Comparison of ENCODE assay signal across 9 mouse cellular contexts in the genomic region with DNA sequence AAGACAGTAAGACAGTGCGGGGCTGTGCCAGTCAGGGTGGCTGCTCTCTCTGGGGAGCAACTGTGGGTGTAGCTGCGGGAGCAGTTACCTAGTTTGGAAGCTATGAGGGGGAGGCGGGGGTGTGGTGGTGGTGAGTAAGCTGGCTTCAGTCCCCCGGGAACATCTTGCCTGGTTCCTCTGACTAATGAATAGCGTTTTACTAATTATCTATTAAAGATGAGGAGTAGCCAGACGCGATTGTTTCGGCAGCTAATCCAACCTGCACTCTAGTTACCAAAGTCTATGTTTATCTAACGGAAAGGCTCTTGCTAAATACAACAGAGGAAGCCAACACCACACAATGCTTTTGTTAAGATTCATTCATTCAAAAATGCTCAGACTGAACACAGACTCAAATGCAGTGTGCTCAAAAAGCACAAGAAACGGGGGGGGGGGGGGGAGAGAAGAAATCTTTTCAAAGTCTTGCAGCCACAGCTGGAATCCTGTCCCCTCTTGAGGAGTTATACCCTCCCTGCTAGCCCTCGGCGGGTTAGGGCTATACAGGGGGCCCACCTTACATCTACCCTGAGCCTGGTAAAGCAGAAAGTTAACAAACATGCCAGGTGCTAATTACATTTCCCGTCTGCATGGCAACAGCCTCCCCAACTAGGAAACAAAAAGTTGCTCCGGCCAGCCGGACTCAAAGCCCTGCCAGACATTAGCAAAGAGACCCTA. TPM values are rescaled to one million over a fixed set of nuclear protein-coding genes. Genes with fewer than 3 reads are reported as not detected.
DNase-seq lines count a peak whose midpoint lies in the region; ATAC-seq and TF ChIP-seq lines count a peak whose summit lies in the region.
"Had no signal": no experiment of that assay in that cellular context is flagged by ENCODE, and none has a peak within 500 bp of the region (broad histone marks: within the 10 kb centered on the region; RNA-seq: fewer than 3 reads in every experiment).

No protein-coding gene starts in this region.

- TF ChIP-seq CTCF in small intestine, adult 2 months (IDR thresholded peaks at IDR 0.05; ENCODE audit: extremely low read depth, insufficient read length, insufficient replicate concordance, low read depth, low read length): no peak

- ATAC-seq in heart, embryonic 15.5 days (replicated peaks; ENCODE audit: insufficient number of reproducible peaks, insufficient read depth, low FRiP score, low read depth): no peak
- ATAC-seq in liver, embryonic 11.5 days (replicated peaks; ENCODE audit: low FRiP score): 0 out of 2 replicates have a peak, but pooled peaks have one; percentile 2

- H3K4me1 ChIP-seq in heart, embryonic 15.5 days (replicated peaks): peaks cover 13% of the 10 kb centered on the region
- peaks cover 5% of the 10 kb centered on the region; the same call in 1 of the 2 replicates for H3K4me1 ChIP-seq in liver, embryonic 11.5 days (replicated peaks; ENCODE audit: control insufficient read depth, insufficient read depth, low read length)
- H3K4me1 ChIP-seq in small intestine, adult 2 months (ENCODE audit: control insufficient read depth, insufficient read depth, insufficient read length, low read length): no peaks in the 10 kb centered on the region

- intact Hi-C loops in gastrocnemius, postnatal 14 days (cut with DNase I; ENCODE audit: low total_unique reads): no loop called here

- 5% methylated on average over 15 of the region's 15 CpGs for WGBS in heart, embryonic 15.5 days
- 10% methylated on average over 15 of the region's 15 CpGs for WGBS in liver, embryonic 11.5 days
- WGBS in small intestine, adult 2 months: 6% methylated on average over 15 of the region's 15 CpGs

- H3K9ac ChIP-seq in heart, embryonic 15.5 days: peak overlapping the region; percentile 74
- peak overlapping the region; percentile 72 for H3K9ac ChIP-seq in liver, embryonic 11.5 days (ENCODE audit: low read depth, low read length)

- H3K27me3 ChIP-seq in heart, embryonic 15.5 days: 0 out of 2 replicates have a peak, but pooled peaks cover 5% of the 10 kb centered on the region
- H3K27me3 ChIP-seq in liver, embryonic 11.5 days (replicated peaks; ENCODE audit: control insufficient read depth, insufficient read depth, low read length): no peaks in the 10 kb centered on the region
- H3K27me3 ChIP-seq in small intestine, adult 2 months (ENCODE audit: control insufficient read depth, insufficient read depth, low read length): no peaks in the 10 kb centered on the region

- peak; percentile 7 for DNase-seq in embryo, embryonic 10.5 days (ENCODE audit: low spot score)
- no peak for DNase-seq in embryo, embryonic 10 days (ENCODE audit: low spot score)
- peak; percentile 80 for DNase-seq in right cerebral cortex, adult 18-20 months
- no peak for DNase-seq in right cerebral cortex, postnatal 4 days
- DNase-seq in liver, embryonic 11.5 days (ENCODE audit: low spot score): no peak
- DNase-seq in gastrocnemius, postnatal 14 days: no peak

- H3K36me3 ChIP-seq in heart, embryonic 15.5 days: peaks cover 3% of the 10 kb centered on the region; the same call in 1 of the 2 replicates
- H3K36me3 ChIP-seq in liver, embryonic 11.5 days (ENCODE audit: control insufficient read depth, insufficient read depth, low read length): 0 out of 2 replicates have a peak, but pooled peaks cover 4% of the 10 kb centered on the region
- no peaks in the 10 kb centered on the region for H3K36me3 ChIP-seq in small intestine, adult 2 months (ENCODE audit: control insufficient read depth, insufficient read depth, low read length)

- no peaks in the 10 kb centered on the region for H3K9me3 ChIP-seq in heart, embryonic 15.5 days (replicated peaks)
- no peaks in the 10 kb centered on the region for H3K9me3 ChIP-seq in liver, embryonic 11.5 days (ENCODE audit: control insufficient read depth, low read length)

- no peak for TF ChIP-seq POLR2A in small intestine, adult 2 months (IDR thresholded peaks at IDR 0.05; ENCODE audit: low read depth, low read length)

- peak overlapping the region; percentile 100 for H3K4me2 ChIP-seq in heart, embryonic 15.5 days
- peak overlapping the region; percentile 90 for H3K4me2 ChIP-seq in liver, embryonic 11.5 days

- peak overlapping the region; percentile 87 for H3K4me3 ChIP-seq in heart, embryonic 15.5 days
- peak overlapping the region; percentile 77 for H3K4me3 ChIP-seq in liver, embryonic 11.5 days (ENCODE audit: low read depth, low read length)
- H3K4me3 ChIP-seq in small intestine, adult 2 months (ENCODE audit: low read depth, low read length): peak overlapping the region; percentile 85

- no peak overlapping the region for H3K27ac ChIP-seq in heart, embryonic 15.5 days
- H3K27ac ChIP-seq in liver, embryonic 11.5 days (ENCODE audit: low read depth, low read length): no peak overlapping the region
- no peak overlapping the region for H3K27ac ChIP-seq in small intestine, adult 2 months (ENCODE audit: insufficient read depth, low read depth, low read length)
- H3K27ac ChIP-seq: macrophage had no signal

RNA-seq across cellular contexts. Expression of gene Dpy19l3, which starts 0.8 kb away (rescaled TPM):
- polyA plus RNA-seq in heart, embryonic 15.5 days (2015; fragmentation: Nextera tagmentation; extraction: Ambion mirVana): 13.1 and 13.8 TPM in 2 replicates
- polyA plus RNA-seq in liver, embryonic 11.5 days (2014; fragmentation: Nextera tagmentation; extraction: Ambion mirVana): 17.1 and 22.9 TPM in 2 replicates
- 1.8 and 2.3 TPM in 2 replicates for polyA plus RNA-seq in small intestine, adult 2 months (2012; rRNA removed)
- 1 to 10 TPM; 7.1 to 9.0 TPM for total RNA-seq in gastrocnemius, postnatal 14 days (2021)

RNA-seq across cellular contexts. Expression of gene Zfp507, which starts 49.3 kb away (rescaled TPM):
- polyA plus RNA-seq in heart, embryonic 15.5 days (2015; fragmentation: Nextera tagmentation; extraction: Ambion mirVana): 11.1 and 11.9 TPM in 2 replicates
- 11.5 and 14.4 TPM in 2 replicates for polyA plus RNA-seq in liver, embryonic 11.5 days (2014; fragmentation: Nextera tagmentation; extraction: Ambion mirVana)
- polyA plus RNA-seq in small intestine, adult 2 months (2012; rRNA removed): 1.5 and 2.5 TPM in 2 replicates
- 10 to 100 TPM; 15.2 to 16.7 TPM for total RNA-seq in gastrocnemius, postnatal 14 days (2021)

Comparison
In these comparisons a context has a peak if more than half of its experiments do, and no peak if none do; other contexts are left out.
1. DNase-seq: peak in embryo, embryonic 10.5 days (single experiment) and right cerebral cortex, adult 18-20 months (single experiment); none in embryo, embryonic 10 days (single experiment), right cerebral cortex, postnatal 4 days (single experiment), liver, embryonic 11.5 days (single experiment) and gastrocnemius, postnatal 14 days (single experiment).
2. Peak in every context shown above with its lines, with median percentiles within 50 percentile points of each other: H3K4me3 ChIP-seq.